Mouse (Mus musculus): ENCODE results near the gene Reps1.

Reps1 gene

GRCm38 (mm10) chr10:18139615-18140014 is 84.0 kb downstream of the Reps1 start:
- no peak for DNase-seq (ENCODE audit: low spot score)

DNA sequence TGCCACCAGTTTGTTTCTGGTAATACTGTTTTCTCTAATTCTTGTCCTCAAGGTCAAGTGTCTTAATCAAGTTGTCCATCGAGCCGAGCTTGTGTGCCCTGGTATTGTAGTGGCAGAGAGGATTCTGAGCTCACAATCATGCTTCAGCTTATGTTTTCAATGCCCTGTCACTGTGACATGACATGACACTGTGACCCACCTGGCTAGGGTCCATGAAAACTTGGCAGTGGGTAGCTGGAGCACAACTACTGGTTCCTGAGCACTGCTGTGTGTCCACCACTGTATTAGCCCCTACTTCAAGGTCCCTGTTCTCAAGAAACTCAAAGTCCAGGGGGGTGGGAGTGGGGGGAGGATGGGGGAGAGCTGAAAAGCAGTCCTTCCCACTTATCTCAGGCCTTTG is 85.7 kb downstream of the Reps1 start:
- no peak for DNase-seq (ENCODE audit: low spot score)

DNA sequence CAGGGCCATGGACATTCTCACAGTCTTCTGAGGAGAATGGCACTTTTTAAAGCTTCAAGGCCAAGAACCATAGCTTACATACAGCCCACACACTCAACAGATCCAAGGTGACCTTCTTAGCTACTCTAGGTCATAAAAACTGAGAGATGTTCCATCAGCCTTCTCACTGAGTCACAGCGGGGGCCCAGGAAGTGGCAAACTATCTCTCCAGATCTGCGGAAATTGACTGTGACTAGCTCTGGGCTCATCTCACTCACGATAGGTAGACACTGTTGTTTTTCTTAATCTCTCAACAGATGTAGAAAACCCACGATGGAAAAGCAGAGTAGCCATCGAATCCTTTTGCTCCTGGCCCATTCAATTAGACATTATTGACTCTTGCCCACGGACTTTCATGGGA is 86.6 kb downstream of the Reps1 start:
- no peak for DNase-seq (ENCODE audit: low spot score)

DNA sequence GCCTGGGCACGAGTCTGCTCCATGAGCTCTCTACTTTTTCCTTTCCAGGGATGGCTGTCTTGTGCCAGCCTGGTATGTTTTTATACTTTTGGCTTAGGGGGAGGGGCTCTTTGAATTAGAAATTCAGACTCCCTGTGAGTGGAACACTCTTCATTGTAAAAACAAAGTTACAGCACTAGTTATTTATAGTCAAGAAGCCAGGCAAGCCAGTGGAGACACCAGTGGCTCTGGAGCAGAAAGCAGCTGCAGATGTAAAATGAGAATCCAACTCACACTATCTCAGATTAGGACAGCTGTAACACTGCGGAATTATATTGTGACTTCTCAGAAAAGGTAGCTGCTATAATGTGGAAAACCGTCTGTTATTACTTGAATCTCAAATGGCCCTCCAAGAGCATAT is 91.6 kb downstream of the Reps1 start:
- DNase-seq (ENCODE audit: low spot score): no peak

DNA sequence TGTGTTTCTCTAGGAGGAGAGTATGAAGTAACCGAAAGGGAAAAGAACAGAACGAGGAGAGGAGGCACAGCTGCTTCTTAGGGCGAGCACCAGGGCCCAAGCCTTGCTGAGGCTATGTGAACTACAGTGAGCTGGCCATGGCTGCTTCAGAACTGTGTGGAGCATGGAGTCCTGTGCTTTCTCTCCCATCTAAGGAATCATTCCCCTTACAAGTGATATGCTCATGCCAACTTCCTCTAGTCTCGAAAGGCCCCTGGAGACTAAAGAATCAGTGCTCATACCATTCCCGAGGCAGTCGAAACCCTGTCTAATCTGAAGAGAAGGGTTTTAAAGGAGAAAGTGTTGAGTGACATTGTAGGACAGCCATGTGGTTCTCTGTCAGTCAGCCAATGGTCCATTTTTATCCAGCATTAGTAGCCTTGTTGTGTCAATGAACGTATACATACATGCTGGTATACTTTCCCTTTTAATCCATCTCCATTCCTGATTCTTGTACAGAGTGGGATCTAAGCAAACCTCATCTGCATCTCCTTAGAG is 106.8 kb downstream of the Reps1 start:
- no peak for DNase-seq (ENCODE audit: low spot score)
